Mouse (Mus musculus) layer of hippocampus, postnatal 14 days (tissue): ENCODE results near the gene Car9. TPM values are rescaled to one million over a fixed set of nuclear protein-coding genes. Genes with fewer than 3 reads are reported as not detected.
"Not testable (repeated sequence)": the region's sequence is repeated elsewhere in the genome, so short reads cannot be mapped to it uniquely, and the experiment has no call there.

Source experiments
- DNase-seq, 2 experiments: peaks; one replicate each; pipeline ENCODE4 v3.0.0; 2021 to 2022; ENCODE audit warnings: low spot score in 2 of 2, mixed read lengths in 1 of 2
- total RNA-seq, 2 experiments: library from RNA; stranded (reverse); gene quantifications; 2 replicates each; pipeline ENCODE4 v1.2.3; 2021

The Car9 gene
- total RNA-seq, 2 experiments from 2014 or later = not detected

GRCm38 (mm10) chr4:43519956-43520355 is 13.2 kb downstream of the Car9 start:
- DNase-seq = peak; percentile 86 to 90

- no peak for DNase-seq
Measured at GRCm38 (mm10) chr4:43527880-43528279, 21.1 kb downstream of the Car9 start.

DNA sequence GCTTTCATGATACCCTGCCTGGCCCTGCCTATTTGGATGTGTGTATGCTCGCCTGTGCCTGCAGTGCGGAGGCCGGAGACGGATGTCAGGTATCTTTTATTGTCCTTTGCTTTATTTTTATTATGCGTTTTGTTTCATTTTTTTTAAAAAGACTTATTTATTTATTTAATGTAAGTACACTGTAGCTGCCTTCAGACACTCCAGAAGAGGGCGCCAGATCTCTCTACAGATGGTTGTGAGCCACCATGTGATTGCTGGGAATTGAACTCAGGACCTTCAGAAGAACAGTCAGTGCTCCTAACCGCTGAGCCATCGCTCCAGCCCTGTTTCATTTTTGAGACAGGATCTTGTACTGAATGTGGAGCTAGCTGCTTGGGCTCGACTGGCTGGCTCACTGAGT is 21.7 kb downstream of the Car9 start:
- DNase-seq = no peak

DNA sequence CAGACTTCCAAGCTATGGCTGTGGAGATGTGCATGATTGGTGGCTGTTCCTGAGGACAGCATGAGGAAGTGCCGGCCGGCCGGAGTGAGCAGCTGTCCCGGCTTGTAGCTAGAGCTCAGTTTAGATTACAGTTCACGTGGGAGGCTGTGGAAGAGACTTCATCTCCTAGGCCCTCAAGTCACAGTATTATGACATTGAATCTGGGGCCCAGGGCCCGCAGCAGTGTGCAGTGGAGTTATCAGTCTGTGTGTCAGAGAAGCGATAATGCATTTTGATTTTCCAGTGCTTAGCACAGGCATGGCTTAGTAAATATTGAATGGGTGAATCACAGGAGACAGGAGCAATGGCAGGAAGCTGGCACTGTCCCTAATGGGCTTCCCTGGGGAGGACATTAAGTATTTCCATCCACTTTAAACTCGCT is 23.3 kb downstream of the Car9 start:
- DNase-seq = no peak

- DNase-seq = peak; percentile 54 to 65
Measured at GRCm38 (mm10) chr4:43530581-43530980, 23.8 kb downstream of the Car9 start.

- DNase-seq = no peak
Measured at GRCm38 (mm10) chr4:43533270-43533669, 26.5 kb downstream of the Car9 start.

DNA sequence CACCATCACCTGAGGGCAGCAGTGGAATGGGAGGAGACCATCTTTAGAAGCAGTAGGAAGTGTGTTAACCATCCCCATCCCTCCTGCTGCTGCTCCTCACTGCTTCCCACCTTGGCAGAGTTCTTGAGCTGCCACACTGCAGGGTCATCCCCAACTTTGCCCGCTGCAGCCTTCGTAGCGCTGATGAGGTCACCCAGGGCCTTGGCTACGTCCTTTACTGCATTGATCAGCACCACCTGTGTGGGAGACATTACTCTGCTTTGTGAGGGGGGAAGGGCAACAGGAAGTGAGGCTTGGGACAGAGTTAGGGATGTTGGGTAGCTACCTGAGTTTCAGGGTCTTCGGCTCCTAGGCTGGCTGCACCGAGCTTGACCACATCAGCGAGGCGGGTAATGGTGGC is 28.9 kb downstream of the Car9 start:
- DNase-seq = no peak

DNA sequence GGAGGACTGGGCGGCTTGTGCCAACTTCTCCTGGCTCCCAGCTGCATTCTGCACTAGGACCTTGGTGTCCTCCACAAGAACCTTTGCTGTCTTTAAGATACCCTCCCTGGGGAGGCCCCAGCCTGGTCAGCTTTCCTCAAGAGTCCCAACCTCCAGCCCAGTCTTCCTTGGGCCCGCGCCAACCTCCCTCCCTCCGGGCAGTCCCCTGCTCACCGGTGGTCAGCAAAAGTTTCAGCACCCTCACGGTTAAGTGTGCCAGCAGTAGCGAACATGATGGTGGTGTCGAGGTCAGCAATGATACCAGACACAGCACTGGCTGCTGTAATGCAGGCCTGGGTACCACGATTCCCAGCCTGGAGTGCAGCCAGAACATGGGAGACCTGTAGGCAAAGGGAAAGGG is 29.3 kb downstream of the Car9 start:
- DNase-seq = no peak

DNA sequence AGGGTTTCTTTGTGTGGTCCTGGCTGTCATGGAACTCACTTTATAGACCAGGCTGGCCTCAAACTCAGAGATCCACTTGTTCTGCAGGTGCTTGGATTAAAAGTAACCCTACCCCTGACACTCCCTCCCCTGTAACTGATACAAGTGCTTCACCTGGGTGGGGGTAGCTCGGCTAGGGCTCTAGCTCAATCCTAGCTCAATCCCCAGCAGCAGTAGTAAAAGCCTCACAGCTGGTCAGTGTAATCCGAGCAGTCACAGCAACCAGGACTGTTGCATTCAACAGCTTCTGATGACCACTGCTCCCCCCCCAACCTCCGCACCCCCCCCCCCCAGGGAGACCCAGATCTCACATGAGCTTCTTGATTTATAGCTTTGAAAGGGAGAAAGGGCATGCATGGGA is 35.3 kb downstream of the Car9 start:
- DNase-seq = no peak

- DNase-seq = no peak
Measured at GRCm38 (mm10) chr4:43546375-43547047, 39.7 kb downstream of the Car9 start.

- DNase-seq = no peak
Measured at GRCm38 (mm10) chr4:43547160-43547559, 40.4 kb downstream of the Car9 start.

DNA sequence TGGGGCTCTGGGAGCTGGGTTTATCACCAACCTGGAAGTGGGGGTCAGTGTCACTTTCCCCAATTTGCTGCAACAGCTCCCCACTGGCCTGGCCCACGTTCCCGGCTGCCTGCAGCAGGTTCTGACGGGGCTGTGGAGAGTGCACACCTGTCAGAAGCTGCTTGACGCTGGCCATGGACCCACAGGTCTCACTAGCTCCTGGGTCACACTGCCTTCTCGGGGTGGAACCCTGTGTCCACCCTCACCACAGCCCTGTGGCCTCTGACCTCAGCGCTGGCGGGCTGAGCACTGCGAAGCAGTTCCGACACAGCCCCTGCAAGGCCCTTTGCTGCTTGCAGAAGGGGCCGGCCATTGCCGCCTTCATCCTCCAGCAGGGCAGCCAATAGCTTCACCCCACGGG is 42.3 kb downstream of the Car9 start:
- no peak for DNase-seq

GRCm38 (mm10) chr4:43551854-43552253 is 45.1 kb downstream of the Car9 start:
- not testable (repeated sequence) for DNase-seq

DNA sequence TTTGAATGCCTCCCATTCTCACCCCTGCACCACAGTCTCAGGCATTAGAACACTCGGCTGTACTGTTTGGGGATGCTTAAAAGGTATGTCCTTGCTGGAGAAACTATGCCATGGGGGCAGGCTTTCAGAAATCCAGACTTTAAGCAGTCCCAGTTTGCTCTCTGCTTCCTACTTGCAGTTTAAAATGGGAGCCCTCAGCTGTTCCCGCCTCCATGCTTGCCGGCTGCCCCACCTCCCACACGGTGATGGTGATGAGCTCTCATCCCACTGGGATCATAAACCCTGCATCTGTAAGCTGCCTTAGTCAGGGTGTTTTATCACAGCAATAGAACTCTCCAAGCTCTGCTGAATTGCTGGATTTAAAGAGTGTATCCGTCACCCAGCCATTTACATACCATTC is 45.7 kb downstream of the Car9 start:
- DNase-seq = no peak

DNA sequence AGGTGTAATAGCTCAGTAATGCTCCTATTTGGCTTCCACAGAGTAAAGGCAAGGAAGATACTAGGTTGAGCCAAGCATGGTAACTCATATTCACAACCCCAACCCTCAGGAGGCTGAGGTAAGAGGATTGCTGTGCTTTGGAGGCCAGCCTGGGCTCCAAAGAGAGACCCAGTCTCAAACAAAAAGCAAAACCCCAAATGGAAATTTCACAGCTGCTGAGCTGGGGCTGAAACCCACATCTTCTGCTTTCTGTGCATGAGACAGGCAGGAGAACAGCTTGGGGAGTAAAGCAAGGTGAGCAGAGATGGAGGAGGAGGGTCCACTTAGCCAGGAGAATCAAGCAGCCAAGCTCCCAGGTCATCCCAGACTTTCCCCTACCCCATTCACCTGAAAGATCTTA is 47.1 kb downstream of the Car9 start:
- DNase-seq = no peak

- no peak for DNase-seq
Measured at GRCm38 (mm10) chr4:43555926-43556325, 49.2 kb downstream of the Car9 start.

- DNase-seq = no peak
Measured at GRCm38 (mm10) chr4:43558028-43558630, 51.4 kb downstream of the Car9 start.

- DNase-seq = no peak
Measured at GRCm38 (mm10) chr4:43558631-43559356, 52.0 kb downstream of the Car9 start.

- DNase-seq = no peak
Measured at GRCm38 (mm10) chr4:43559519-43560242, 52.9 kb downstream of the Car9 start.

- DNase-seq = peak in 1 of 2 experiments; percentile 49
Measured at GRCm38 (mm10) chr4:43560243-43560611, 53.5 kb downstream of the Car9 start.

- no peak for DNase-seq
Measured at GRCm38 (mm10) chr4:43560976-43561375, 54.2 kb downstream of the Car9 start.
